Mouse (Mus musculus) frontal cortex, postnatal 14 days (tissue): ENCODE data around the gene Fhl2.
A peak's percentile ranks its signal among the peaks of the same experiment; 100 is the strongest.
"Not testable (repeated sequence)": the region's sequence is repeated elsewhere in the genome, so short reads cannot be mapped to it uniquely, and the experiment has no call there.

Experiments
- DNase-seq, 2 experiments: peaks; one replicate each; pipeline ENCODE4 v3.0.0; 2022; ENCODE audit warnings: low spot score in 2 of 2

Gene Fhl2

GRCm38 (mm10) chr1:43150225-43150624, 46.6 kb downstream of the Fhl2 start:
- no peak for DNase-seq

- DNase-seq, result no peak
These were observed 49.3 kb downstream of the Fhl2 start for GRCm38 (mm10) chr1:43147474-43147873.

- DNase-seq, result no peak
These were observed 51.4 kb downstream of the Fhl2 start for GRCm38 (mm10) chr1:43145388-43145787.

GRCm38 (mm10) chr1:43144338-43144906, 52.4 kb downstream of the Fhl2 start:
- no peak for DNase-seq

GRCm38 (mm10) chr1:43143791-43144190, 53.0 kb downstream of the Fhl2 start:
- DNase-seq, result no peak

- DNase-seq, result no peak
These were observed 53.5 kb downstream of the Fhl2 start for GRCm38 (mm10) chr1:43143284-43143683.

GRCm38 (mm10) chr1:43142849-43143248, 53.9 kb downstream of the Fhl2 start:
- DNase-seq, result no peak

- DNase-seq, result no peak
These were observed 55.2 kb downstream of the Fhl2 start for GRCm38 (mm10) chr1:43141555-43141961.

GRCm38 (mm10) chr1:43139587-43140266, 57.1 kb downstream of the Fhl2 start:
- DNase-seq, result peak; percentile 67 to 83

GRCm38 (mm10) chr1:43138268-43138812, 58.4 kb downstream of the Fhl2 start:
- no peak for DNase-seq

- peak in 1 of 2 experiments; percentile 34 for DNase-seq
These were observed 59.5 kb downstream of the Fhl2 start for GRCm38 (mm10) chr1:43137334-43137733.

- not testable (repeated sequence) for DNase-seq
These were observed 60.2 kb downstream of the Fhl2 start for GRCm38 (mm10) chr1:43136488-43137029.

GRCm38 (mm10) chr1:43131591-43131990, 65.2 kb downstream of the Fhl2 start:
- no peak for DNase-seq

GRCm38 (mm10) chr1:43130219-43130981, 66.4 kb downstream of the Fhl2 start:
- no peak for DNase-seq

GRCm38 (mm10) chr1:43127820-43128610, 68.8 kb downstream of the Fhl2 start:
- DNase-seq, result peak in 1 of 2 experiments; percentile 2

GRCm38 (mm10) chr1:43127196-43127595, 69.6 kb downstream of the Fhl2 start:
- no peak for DNase-seq

GRCm38 (mm10) chr1:43124726-43125125, 72.1 kb downstream of the Fhl2 start:
- DNase-seq, result no peak

- no peak for DNase-seq
These were observed 74.2 kb downstream of the Fhl2 start for GRCm38 (mm10) chr1:43122616-43123015.

- no peak for DNase-seq
These were observed 75.8 kb downstream of the Fhl2 start for GRCm38 (mm10) chr1:43120950-43121349.

- DNase-seq, result no peak
These were observed 79.3 kb downstream of the Fhl2 start for GRCm38 (mm10) chr1:43117435-43117834.

GRCm38 (mm10) chr1:43112882-43113281, 83.9 kb downstream of the Fhl2 start:
- peak in 1 of 2 experiments; percentile 61 for DNase-seq
